Mouse (Mus musculus) E14TG2a.4 (cell line): Measurements from ENCODE around the gene Ankrd7.

ENCODE experiments used
- CTCF ChIP-seq: conservative IDR thresholded peaks from 2 replicates; pipeline ENCODE4 v1.5.1; 2014; ENCODE audit warnings: low read length
- NANOG ChIP-seq: IDR thresholded peaks from 2 replicates; pipeline ENCODE4 v1.6.1; 2014; ENCODE audit warnings: borderline replicate concordance, low read length, mixed read lengths
- POU5F1 ChIP-seq: IDR thresholded peaks from 2 replicates; pipeline ENCODE4 v1.6.1; 2014; ENCODE audit warnings: low read length, borderline replicate concordance

- TF ChIP-seq CTCF (no peak), NANOG (no peak), POU5F1 (no peak)
These were observed 41.1 kb downstream of the Ankrd7 start for GRCm38 (mm10) chr6:18907173-18907572.
